Mouse (Mus musculus) B cell, adult 2 months (primary cell): ENCODE measurements around the gene Kat6b.
"Not testable (repeated sequence)": the region's sequence is repeated elsewhere in the genome, so short reads cannot be mapped to it uniquely, and the experiment has no call there.

Experiments
- DNase-seq, 2 experiments: peaks; one replicate each; pipeline ENCODE4 v3.0.0; 2022

Kat6b gene

GRCm38 (mm10) chr14:21481231-21481630, at the start of gene Kat6b:
Gene Kat6b, plus strand, starts transcription at chr14:21481434.
- no peak for DNase-seq

DNA sequence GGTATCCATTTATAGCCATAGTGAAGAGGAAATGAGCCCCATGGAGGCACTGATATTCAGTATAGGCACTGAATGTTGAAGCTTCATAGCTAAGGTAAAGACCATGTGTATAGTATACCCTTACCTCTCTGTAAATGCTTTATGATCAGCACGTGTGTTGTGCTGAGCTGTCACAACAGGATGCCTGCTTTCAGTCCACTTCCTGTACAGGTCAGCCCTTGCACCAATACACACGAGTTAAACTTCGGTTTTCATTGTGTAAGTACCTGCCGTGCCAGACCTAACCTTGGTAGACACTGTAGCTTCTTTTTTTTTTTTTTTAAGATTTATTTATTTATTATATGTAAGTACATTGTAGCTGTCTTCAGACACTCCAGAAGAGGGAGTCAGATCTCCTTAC, 47.8 kb upstream of the Kat6b start:
- no peak for DNase-seq

DNA sequence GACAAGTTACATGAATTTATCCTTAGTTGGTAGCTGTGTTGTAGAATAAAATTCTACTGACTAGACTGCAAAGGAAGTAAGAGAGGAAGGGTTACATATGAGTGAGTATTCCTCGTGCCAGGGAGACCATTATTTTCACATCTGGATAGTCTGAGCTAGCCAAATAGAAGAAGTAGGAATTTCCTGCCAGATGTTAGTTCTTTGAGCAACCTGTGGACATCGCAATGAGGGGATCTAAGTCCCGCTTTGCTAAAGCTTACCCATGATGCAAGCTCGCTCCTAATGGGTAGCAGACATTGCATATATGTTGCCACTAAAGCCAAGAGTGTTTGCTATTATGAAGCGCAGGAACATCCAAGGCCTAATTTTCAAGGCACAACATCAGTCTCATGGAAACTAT, 47.2 kb upstream of the Kat6b start:
- DNase-seq, result no peak

GRCm38 (mm10) chr14:21434686-21435085, 46.5 kb upstream of the Kat6b start:
- DNase-seq, result no peak

DNA sequence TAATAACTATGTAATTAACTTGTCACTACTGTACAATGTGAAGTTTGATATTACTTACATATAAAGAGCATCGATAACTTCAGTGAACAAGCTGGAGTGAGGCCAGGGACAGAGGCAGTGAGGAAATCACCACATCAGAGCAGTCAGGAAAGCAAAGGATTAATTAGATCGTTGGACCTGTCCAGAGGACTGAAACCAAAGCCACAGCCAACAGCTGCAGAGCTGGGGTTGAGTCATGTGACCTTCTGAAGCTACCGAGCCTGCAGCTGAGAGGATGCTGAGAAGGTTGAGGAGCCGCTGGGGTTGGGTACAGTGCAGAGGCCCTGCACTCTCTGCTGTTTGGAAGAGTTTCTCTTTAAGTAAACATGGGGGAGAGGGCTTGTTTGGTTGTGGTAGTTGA, 41.4 kb upstream of the Kat6b start:
- no peak for DNase-seq

DNA sequence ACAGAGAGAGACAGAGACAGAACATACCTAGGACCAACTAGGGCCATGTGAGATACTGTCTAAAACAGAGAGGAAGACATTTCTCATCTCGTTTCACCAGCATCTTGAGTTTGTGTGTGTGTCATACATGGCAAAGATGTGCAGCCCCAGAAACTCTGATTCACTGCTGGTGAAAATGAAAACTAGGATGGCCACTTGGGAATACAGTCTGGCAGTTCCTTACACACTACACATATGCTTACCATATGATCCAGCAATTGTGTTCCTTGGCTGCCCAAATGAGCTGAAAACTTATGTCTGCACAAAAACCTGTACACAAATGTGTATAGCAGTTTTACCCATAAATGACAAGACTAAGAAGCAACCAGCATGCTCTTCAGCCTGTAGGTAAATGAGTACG, 40.7 kb upstream of the Kat6b start:
- DNase-seq, result no peak

DNA sequence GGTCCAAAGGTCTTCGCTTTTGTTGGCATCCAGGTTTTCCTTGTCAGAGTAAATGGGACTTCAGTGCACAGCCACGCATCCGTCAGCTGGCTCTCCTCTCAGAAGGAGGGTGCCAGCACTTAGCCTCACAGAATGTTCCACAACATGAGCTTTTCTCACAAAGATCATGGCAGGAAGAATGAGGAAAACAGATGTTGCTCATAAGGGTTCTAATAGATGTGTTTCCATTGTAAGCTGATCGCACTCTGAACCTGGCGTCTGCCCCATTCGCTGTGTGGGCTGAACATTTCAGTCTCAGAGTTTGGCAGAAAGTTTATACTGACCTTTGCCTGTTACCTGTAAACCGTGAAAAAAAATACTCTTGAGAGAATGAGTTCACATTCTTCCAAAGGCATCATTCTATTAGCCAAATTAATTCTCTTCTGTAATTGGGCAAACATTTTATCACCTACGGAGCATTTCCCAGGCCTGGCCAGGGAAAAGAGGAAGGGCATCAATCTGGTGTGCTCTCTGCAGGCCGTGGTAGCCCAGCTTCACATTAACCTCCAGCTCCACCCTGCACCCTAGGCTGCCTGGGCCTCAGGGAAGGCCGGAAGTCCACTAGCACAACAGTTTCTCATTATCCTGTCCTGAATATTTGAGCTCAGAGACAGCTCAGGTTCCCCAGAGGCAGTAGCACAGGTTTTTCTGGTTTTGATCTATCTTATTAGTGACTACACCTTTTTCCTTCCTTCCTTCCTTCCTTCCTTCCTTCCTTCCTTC, 39.3 kb upstream of the Kat6b start:
- no peak for DNase-seq

DNA sequence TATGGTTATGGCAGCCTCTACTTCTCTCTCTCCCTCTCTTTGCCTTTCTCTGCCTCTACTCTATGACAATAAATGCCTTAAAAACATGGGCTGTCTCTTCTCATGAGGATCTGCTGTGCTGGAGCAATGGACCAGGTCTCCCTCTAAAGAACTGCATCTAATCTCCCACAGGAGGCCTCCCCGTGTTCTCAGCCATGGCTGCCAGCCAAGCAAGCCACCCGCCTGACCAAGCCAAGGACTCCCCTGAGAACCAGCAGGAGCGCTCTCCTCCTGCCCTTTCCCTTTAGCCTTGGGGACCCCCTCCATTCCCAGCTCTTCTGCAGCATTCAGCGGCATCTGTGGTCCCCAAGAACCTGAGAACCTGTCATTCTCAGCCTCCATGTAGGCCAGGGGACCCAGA, 28.7 kb upstream of the Kat6b start:
- DNase-seq, result no peak

GRCm38 (mm10) chr14:21453896-21454295, 27.3 kb upstream of the Kat6b start:
- DNase-seq, result no peak

GRCm38 (mm10) chr14:21455654-21456350, 25.4 kb upstream of the Kat6b start:
- DNase-seq, result no peak

DNA sequence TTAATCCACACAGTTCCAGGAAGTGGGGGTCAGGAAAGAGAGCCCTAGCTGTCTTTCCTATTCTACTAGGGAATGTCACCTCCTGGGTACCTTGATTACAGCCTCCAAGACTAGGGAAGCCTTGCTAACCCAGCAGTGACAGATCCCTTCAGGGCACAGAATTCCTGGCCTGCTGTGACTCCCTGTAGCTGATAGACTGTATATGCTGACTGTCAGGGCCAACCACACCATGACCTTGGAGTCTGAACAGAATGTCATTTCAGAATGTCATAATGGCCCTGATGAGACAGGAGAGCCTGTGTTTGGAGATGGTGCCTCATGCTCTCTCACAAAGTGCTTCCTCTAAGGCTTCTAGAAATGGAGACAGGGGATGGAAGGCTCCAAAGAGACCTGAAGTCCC, 24.7 kb upstream of the Kat6b start:
- no peak for DNase-seq

DNA sequence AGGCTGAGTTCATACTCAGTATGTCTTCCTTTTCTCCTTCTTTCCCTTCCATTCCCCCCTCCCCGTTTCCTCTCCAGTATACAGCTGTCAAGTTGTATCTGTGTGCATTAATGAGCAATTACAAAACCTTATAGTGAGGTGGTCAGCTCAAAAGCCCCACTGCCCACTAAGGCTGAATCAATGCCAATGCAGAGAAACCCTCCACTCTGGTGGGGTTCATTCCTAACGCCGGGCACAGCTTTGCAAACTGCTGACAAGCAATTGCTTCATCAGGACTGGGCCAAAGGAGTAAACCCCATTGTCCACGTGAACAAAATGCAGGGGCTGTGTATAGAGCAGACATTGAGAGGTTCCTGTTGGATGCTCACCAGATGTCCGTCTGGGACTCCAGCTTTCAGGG, 23.4 kb upstream of the Kat6b start:
- no peak for DNase-seq

- DNase-seq, result no peak
Observed at GRCm38 (mm10) chr14:21458696-21459095, 22.5 kb upstream of the Kat6b start.

DNA sequence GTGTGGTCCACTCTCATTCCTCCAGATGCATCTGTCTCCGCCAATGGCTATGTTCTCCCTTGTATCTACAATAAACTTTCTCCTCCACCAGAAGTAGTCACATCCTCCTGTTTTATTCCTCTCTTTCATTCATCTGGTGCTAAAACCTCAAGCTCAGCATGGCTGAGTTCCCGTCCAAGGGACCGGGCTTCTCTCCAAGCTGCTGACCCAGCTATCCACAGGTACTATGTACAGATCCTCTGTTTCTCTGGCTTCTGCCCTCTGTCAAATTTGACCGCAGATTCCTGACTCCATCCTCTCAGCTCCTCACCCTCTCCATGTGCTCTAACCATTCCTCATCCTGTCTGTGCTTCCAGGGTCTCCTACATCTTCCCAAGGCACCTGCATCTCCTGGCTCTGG, 22.1 kb upstream of the Kat6b start:
- no peak for DNase-seq

GRCm38 (mm10) chr14:21462398-21462797, 18.8 kb upstream of the Kat6b start:
- no peak for DNase-seq

DNA sequence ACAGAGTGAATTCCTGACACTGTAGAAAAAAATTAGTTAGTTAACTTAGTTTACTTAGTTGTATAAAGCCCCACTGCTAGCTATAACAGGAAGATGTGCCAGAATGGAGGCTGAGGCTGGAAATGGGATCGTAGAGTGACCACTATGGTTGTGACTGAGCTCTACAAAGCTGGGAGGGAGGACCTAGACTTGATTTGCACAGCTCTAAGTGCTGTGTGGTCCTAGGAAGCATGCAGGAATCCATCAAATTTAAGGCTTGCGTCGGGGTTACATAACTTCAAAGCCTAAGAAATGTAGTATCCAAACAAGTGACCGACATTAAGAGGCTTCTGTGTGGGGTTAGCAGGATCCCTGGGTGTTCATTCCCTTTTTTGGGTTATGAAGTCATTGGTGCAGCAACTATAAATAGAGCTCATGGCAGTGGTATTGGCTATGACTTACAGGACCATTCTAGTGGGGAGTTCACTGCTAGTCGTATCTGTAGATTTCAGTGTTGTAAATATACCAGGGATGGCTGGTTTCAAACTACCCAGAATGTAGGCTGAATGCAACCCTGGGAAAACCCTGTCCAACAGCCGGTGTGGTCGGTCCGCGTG, 18.0 kb upstream of the Kat6b start:
- no peak for DNase-seq

- DNase-seq, result no peak
Observed at GRCm38 (mm10) chr14:21470386-21470785, 10.8 kb upstream of the Kat6b start.

DNA sequence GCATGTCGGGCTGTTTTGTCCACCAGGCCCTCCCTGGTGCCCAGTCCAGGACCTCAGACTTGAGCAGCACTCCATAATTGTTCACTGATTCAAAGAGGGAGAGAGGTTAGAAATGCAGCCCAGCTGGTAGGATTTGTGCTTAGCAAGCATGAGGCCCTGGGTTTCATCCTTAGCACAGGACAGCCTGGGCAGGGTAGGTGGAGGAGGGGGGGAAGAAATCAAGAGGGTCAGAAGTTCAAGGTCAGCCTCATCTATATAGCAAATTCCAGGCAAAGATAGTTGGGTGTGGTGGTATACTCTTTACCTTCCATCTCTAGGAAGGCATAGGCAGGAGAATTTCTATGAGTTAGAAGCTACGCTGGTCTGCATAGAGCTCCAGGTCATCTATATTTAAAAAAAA, 9.3 kb upstream of the Kat6b start:
- DNase-seq, result no peak

DNA sequence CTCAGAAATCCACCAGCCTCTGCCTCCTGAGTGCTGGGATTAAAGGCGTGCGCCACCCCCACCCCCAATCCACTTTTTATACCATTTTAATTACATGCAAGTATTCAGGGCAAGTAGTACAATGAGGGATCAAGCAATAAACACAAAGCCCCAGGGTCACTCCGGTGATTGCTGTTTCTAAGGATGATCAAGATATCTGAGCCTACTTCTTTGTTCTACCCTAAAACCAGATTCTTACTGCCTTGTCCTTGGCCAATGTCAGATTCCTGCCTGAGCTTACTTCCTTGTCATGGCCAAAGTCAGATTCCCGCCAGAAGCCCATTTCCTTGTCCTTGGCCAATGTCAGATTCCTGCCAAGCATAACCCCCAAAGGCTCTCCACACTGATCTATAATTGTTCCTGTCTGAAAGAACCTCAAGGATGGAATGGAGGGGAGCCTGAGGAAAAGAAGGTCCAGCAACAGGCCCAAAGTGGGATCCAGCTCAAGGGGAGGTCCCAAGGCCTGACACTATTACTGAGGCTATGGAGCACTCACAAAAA, 6.6 kb upstream of the Kat6b start:
- not testable (repeated sequence) for DNase-seq

GRCm38 (mm10) chr14:21477181-21477580, 4.1 kb upstream of the Kat6b start:
- DNase-seq, result no peak

DNA sequence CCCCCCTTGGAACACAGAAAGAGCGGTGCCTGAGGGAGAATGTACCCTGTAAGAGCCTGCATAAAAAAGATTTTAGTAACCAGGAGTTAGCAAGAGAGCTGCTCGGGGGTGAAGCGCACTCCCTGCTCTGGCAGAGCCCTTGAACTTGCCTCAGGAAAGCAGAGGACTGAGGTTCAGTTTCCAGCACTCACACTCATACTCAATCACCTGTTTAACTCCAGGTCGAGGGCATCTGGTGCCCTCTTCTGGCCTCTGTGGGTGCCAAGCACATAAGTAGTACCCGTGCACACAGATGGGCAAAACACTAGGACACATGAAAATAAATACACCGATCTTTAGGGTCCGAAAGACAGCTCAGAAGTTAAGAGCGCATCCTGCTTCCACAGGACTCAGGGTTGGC, 1.7 kb upstream of the Kat6b start:
- DNase-seq, result no peak

DNA sequence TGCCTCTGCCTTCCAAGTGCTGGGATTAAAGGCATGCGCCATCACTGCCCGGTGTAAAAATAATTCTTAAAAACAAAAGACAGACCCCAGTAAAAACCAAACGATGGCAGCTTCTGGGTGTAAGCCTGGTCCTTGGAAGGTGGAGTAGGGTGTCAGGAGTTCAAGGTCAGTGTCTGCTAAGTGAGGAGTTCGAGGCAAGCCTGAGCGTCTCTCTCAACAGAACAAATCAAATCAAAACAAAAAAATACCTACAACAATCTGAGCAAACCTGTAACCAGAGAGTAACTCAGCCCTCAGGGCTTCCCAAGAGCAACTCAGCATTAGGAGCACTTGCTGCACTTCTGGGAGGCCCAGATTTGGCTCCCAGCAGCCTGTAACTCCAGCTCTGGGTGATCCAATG, 1.0 kb upstream of the Kat6b start:
- DNase-seq, result no peak

GRCm38 (mm10) chr14:21484199-21484598, 3.0 kb downstream of the Kat6b start:
- no peak for DNase-seq

GRCm38 (mm10) chr14:21484693-21485092, 3.5 kb downstream of the Kat6b start:
- no peak for DNase-seq
